Mouse (Mus musculus) lung, embryonic 15.5 days (tissue): ENCODE measurements around the gene AU041133. TPM values are rescaled to one million over a fixed set of nuclear protein-coding genes. Genes with fewer than 3 reads are reported as not detected.

Experiments
- polyA plus RNA-seq: library from polyadenylated mRNA; unstranded; fragments of >200 nt; fragmentation: Nextera tagmentation; extraction: Ambion mirVana; gene quantifications from 2 replicates; pipeline ENCODE4 v1.2.1, GENCODE M21; 2015

Gene AU041133
- polyA plus RNA-seq, 1 experiment from 2014 or later = 6.8 TPM

Other genes starting within 250 kb of the AU041133 start
- gene Zfp781, start 197.5 kb upstream of the AU041133 start, polyA plus RNA-seq = 2.9 and 5.1 TPM in 2 replicates
- 16.0 and 16.7 TPM in 2 replicates for gene Zfp873, start 79.9 kb upstream of the AU041133 start, polyA plus RNA-seq
- 5.9 and 6.5 TPM in 2 replicates for gene BC024063, start 44.7 kb upstream of the AU041133 start, polyA plus RNA-seq
- 14.6 and 14.7 TPM in 2 replicates for gene Zfp938, start 113.3 kb downstream of the AU041133 start, polyA plus RNA-seq
- gene 4932415D10Rik, start 188.6 kb downstream of the AU041133 start, polyA plus RNA-seq = not detected in 2 replicates
- 10.1 and 10.4 TPM in 2 replicates for gene Gm4924, start 226.2 kb downstream of the AU041133 start, polyA plus RNA-seq